Mouse (Mus musculus) liver, embryonic 14.5 days (tissue): ENCODE results near the gene Ccdc127.

Experiments used
- CTCF ChIP-seq: IDR thresholded peaks from 2 replicates; pipeline ENCODE4 v1.5.1; 2016; ENCODE audit warnings: antibody characterized with exemption, low read depth, control low read depth
- EP300 ChIP-seq: IDR thresholded peaks from 2 replicates; pipeline ENCODE4 v1.6.1; 2016; ENCODE audit warnings: antibody characterized with exemption, low read depth

DNA sequence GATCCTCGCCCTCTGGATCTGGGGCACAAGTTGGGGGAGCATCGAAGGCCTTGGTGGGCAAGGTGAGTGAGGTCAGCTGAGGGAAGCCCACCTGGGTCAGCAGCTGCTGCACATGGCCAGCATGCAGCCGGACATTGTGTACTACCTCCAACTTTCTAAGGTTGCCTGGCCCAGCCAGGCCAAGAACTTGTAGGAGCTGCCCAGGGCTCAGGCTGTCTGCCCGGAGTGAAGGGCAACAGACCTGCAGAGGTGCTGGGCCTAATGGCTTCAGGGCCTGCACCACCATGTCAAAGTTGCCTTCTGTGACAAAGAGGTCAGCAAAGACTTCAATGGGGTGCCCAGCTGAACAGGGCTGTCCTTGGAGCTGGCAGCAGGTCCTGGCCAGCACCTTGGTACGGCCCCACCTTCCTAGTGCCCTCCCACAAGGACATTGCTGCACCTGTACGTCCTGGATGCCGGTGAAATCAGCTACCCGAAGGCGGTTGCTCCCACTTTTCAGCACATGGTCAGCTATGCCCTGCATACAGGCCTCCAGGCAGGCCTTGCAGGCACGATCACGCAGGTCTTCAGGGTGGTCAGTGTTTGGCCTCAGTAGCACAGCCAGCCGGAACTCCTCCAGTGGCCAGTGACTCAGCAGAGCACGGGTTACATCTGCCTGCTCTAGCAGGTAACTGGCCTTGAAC lies 13.2 kb downstream of the Ccdc127 start:
- TF ChIP-seq EP300 (no peak), CTCF (no peak)
